Comparison of ENCODE assay signal across 9 mouse cellular contexts in the genomic region with DNA sequence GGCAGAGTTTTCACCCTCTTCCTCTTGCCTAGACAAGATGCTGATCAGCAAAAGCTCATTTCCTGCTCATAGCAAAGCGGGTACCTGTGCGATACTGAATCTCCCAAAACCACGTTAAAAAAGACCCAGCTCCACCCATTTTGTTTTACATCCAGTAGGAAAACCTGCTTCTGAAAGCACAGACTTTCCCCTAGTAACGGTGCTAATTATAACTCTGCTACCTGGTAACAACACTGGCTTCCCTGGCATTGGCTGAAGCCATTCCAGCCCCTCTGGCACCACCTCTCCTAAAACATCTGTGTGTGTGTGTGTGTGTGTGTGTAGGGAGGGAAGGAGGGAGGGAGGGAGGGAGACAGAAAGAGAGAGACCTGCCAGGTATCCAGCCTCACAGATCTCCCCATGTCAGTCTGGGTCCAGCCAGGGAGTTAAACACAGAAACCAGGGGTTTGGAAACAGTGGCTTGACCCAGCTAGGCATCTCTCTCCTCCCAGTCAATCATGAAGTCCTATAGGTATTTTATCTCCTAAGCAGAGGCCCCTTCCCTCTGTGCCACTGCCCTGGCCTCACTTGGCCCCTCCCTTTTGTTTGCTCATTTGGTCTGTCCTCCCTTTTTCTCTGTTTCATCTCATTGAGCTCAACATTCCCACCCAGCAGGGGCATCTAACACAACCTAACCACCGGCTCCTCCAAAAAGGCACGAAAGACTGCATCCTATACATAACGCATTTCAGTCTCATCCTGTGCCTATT.
DNase-seq lines count a peak whose midpoint lies in the region; ATAC-seq and TF ChIP-seq lines count a peak whose summit lies in the region.
"Had no signal": no experiment of that assay in that cellular context is flagged by ENCODE, and none has a peak within 500 bp of the region (broad histone marks: within the 10 kb centered on the region; RNA-seq: fewer than 3 reads in every experiment).

No protein-coding gene starts in this region.

- DNase-seq in gastrocnemius, postnatal 14 days: peak; percentile 36
- no peak for DNase-seq in gastrocnemius, postnatal 36 days
- DNase-seq in right cerebral cortex, postnatal 10 days (ENCODE audit: low spot score in 2 of 2): peak; percentile 70 to 84
- DNase-seq in thymus, postnatal 4 days: no peak
- DNase-seq in thymus, postnatal 10 days (ENCODE audit: low spot score in 2 of 2): no peak

- H3K9ac ChIP-seq in intestine, embryonic 15.5 days: no peak overlapping the region
- H3K9ac ChIP-seq: neural tube, embryonic 13.5 days had no signal

- peak; percentile 77 for ATAC-seq in intestine, embryonic 15.5 days

- 0 out of 2 replicates have a peak overlapping the region, but pooled peaks have one; percentile 13 for H3K27ac ChIP-seq in cortical plate, adult 2 months (ENCODE audit: insufficient read depth, low read length)
- no peak overlapping the region for H3K27ac ChIP-seq in intestine, embryonic 15.5 days
- H3K27ac ChIP-seq: neural tube, embryonic 13.5 days had no signal

- no peaks in the 10 kb centered on the region for H3K9me3 ChIP-seq in E14TG2a.4 (ENCODE audit: low read length)
- H3K9me3 ChIP-seq in intestine, embryonic 15.5 days: no peaks in the 10 kb centered on the region
- H3K9me3 ChIP-seq: neural tube, embryonic 13.5 days had no signal

- intact Hi-C loops in gastrocnemius, postnatal 14 days (cut with DNase I; ENCODE audit: low total_unique reads): no loop called here
- intact Hi-C loops in gastrocnemius, postnatal 36 days (cut with DNase I): no loop called here

- H3K4me1 ChIP-seq in E14TG2a.4 (replicated peaks; ENCODE audit: low read depth, low read length): peaks cover 35% of the 10 kb centered on the region
- H3K4me1 ChIP-seq in cortical plate, adult 2 months (ENCODE audit: control insufficient read depth, insufficient read depth, low read length): peaks cover 12% of the 10 kb centered on the region
- H3K4me1 ChIP-seq in intestine, embryonic 15.5 days (replicated peaks): no peaks in the 10 kb centered on the region

- no peak for TF ChIP-seq CTCF in E14TG2a.4 (conservative IDR thresholded peaks at IDR 0.05; ENCODE audit: low read length)
- TF ChIP-seq CTCF in cortical plate, adult 2 months (IDR thresholded peaks at IDR 0.05; ENCODE audit: extremely low read depth, insufficient read depth, low read length): no peak

- no peak for TF ChIP-seq POLR2A in cortical plate, adult 2 months (IDR thresholded peaks at IDR 0.05; ENCODE audit: extremely low read depth, insufficient read depth, low read length)

- 27% methylated on average over 7 of the region's 7 CpGs for WGBS in intestine, embryonic 15.5 days

- peak overlapping the region; percentile 37; the same call in 1 of the 2 replicates for H3K4me3 ChIP-seq in E14TG2a.4 (replicated peaks; ENCODE audit: low read length)
- H3K4me3 ChIP-seq in cortical plate, adult 2 months (ENCODE audit: insufficient read depth, low read length): no peak overlapping the region
- H3K4me3 ChIP-seq in intestine, embryonic 15.5 days (replicated peaks): no peak overlapping the region
- H3K4me3 ChIP-seq: neural tube, embryonic 13.5 days had no signal

- H3K4me2 ChIP-seq in intestine, embryonic 15.5 days (replicated peaks): no peak overlapping the region
- H3K4me2 ChIP-seq: neural tube, embryonic 13.5 days had no signal

- no peaks in the 10 kb centered on the region for H3K36me3 ChIP-seq in E14TG2a.4 (ENCODE audit: insufficient read depth, low read length)
- H3K36me3 ChIP-seq in intestine, embryonic 15.5 days: no peaks in the 10 kb centered on the region
- H3K36me3 ChIP-seq: neural tube, embryonic 13.5 days had no signal

- H3K27me3 ChIP-seq in E14TG2a.4 (ENCODE audit: insufficient read depth, low read length): peaks cover 30% of the 10 kb centered on the region
- no peaks in the 10 kb centered on the region for H3K27me3 ChIP-seq in intestine, embryonic 15.5 days (replicated peaks)
- H3K27me3 ChIP-seq: neural tube, embryonic 13.5 days had no signal

Comparison
In these comparisons a context has a peak if more than half of its experiments do, and no peak if none do; other contexts are left out.
1. DNase-seq: peak in gastrocnemius, postnatal 14 days (single experiment) and right cerebral cortex, postnatal 10 days (2 of 2); none in gastrocnemius, postnatal 36 days (0 of 2), thymus, postnatal 4 days (single experiment) and thymus, postnatal 10 days (0 of 2).